Mouse (Mus musculus) CD4-positive, CD25-positive, alpha-beta regulatory T cell, adult 2 months (primary cell): ENCODE data around the gene Notum.
A peak's percentile ranks its signal among the peaks of the same experiment; 100 is the strongest.

ENCODE experiments used
- DNase-seq: peaks from one replicate; pipeline ENCODE4 v3.0.0-alpha.2; 2012; ENCODE audit warnings: low read depth, low spot score

The Notum gene

DNA sequence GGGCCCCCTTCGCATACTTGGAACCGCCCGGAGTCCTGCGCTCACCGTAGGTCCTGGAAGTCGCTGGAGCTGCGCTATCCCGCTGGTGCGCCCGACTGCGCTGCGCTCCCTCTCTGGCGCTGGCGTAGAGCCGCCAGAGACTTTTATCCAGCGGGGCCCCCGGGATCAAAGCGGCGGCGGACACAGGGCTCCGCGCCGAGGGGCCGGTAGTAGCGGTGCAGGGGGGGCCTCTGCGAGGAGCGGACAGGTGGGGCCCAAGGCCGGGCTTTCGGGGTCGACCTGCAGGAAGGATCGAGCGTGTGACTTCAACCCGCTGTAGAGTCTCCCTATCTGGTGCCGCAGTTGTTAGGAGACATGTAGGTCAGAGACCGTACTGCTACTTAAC is at the start of gene Notum:
Gene Notum, minus strand, starts transcription at position 100 of the 385 bp plus-strand sequence.
- DNase-seq, result no peak

DNA sequence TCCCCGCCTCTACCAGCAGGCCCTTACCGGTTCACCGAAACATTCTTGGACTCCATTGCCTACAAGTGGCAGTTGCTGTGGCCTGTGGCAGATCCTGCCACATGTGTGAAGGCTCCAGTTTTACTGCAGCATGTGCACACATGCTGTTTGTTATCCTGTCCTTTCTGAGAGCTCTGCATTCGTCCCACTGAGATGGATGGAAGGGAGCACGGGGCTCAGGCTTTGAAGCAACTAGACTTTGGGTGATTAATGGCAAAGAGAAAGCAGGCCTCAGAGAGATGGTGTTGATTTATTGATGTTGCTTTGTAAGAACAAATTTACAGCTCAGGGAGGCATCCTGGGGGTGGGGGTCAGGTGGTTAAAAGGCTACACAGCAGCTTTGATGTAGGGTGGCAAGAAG is 49.7 kb upstream of the Notum start:
- no peak for DNase-seq

DNA sequence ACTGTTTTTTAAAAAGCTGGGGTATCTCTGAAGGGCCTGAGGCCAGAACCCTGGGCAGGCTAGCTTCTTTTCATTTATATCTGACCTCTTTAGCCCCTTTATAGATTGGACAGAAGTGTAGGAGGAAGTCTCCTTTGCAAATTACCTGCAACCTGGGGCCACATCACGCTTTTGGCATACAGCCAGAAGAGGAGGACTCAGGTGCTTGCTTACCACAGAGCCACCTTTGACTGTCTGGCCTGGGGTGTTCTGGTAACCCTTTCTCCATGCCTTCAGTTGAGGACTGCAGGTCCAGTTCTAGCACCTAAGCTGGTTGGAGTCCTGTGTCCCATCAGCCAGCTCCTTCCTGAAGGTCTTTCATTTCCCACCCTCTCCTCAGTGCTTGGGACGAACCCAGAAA is 48.6 kb upstream of the Notum start:
- DNase-seq, result no peak

DNA sequence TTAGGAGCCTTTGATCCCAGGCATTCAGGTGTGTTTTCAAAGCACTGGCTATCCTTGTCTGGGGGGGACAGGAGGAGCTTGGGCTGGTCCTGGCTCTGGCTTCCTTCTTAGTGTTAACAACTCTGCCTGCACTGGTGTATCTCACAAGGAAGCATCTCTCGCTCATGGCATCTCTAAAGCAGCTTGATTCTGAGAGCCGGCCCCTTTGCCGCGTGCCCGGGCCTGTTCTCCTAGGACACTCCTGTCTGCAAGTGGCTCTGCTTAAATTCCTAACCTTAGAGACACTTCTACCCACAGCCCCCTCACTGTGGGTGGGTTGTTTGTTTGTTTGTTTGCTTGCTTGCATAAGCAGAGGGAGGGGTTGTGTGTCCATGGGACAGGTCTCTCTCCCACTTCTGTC is 47.0 kb upstream of the Notum start:
- DNase-seq, result no peak

DNA sequence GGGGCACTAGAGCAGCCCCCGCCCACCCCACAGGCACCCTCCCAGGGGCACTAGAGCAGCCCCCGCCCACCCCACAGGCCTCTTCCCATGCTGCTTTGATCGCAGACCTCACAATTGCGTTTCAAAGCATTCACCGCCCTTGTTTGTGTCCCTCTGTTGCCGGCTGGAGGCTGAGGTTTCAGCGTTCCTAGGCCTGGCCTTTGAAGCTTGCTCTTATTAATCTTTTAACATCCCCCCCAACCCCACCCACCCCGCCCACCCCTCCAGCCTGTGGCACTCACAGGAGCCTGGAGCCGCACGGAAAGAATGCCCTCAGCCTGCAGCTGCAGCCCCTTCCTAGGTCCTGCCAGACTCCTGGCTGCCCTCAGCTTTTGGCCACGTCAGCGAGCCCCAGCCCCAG is 46.2 kb upstream of the Notum start:
- no peak for DNase-seq

DNA sequence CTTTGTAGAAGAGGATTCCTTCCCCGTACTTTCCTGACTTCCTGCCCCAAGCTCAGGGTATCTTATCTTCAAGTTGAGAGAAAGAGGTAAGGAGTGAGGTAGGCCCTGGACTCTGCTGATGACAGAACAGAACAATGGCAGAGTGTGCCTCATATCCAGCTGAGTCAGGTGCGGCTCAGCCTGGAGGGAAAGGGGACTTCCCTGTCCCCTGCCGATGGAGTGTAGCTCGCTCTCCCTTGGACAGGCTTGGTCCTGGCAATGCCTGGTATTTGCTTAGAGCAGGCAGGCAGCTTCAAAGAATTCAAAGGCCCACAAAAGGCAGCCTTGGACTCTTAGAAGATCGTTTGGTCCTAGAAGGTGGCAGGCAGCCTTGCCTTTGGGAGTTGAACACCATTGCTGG is 45.1 kb upstream of the Notum start:
- DNase-seq, result no peak

DNA sequence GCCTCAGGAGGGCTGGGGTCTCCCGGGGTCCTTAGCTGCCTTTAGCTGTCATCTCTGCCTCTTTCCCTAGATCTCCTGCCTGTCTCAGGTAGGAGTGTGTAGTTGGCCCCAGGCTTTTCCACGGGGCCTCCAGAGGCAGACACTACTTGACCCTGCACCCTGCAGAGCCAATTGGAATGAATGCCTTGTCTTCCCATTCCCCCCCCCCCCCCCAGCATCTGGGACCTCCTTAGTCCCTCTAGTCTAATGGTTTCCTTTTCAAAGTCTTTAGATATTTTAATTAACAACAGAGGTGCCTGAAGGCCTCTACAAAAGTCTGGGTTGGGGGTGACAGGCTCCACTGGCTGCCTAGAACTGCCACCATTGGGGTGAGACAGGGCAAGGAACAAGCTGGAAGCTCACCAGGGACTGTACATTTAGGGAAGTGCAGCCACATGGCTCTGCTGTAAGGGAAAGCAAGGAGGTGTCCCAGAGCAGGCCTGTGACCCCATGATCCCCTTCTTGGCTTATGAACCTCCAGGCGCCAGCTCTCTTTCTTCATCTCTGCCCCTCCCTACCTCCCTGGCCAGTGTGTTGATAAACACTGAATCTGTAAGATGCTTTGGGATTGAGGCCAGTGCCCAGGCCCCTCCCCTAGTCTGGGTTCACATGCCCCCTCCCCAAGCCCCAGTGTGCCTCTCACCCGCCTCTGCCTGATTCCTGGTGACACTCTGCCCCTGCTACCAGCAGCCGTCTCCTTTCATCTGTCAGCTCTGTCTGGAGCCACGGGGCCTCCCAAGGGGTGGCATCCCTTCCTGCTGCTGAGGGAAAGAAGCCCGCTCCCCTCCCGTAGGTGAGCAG is 43.7 kb upstream of the Notum start:
- no peak for DNase-seq

DNA sequence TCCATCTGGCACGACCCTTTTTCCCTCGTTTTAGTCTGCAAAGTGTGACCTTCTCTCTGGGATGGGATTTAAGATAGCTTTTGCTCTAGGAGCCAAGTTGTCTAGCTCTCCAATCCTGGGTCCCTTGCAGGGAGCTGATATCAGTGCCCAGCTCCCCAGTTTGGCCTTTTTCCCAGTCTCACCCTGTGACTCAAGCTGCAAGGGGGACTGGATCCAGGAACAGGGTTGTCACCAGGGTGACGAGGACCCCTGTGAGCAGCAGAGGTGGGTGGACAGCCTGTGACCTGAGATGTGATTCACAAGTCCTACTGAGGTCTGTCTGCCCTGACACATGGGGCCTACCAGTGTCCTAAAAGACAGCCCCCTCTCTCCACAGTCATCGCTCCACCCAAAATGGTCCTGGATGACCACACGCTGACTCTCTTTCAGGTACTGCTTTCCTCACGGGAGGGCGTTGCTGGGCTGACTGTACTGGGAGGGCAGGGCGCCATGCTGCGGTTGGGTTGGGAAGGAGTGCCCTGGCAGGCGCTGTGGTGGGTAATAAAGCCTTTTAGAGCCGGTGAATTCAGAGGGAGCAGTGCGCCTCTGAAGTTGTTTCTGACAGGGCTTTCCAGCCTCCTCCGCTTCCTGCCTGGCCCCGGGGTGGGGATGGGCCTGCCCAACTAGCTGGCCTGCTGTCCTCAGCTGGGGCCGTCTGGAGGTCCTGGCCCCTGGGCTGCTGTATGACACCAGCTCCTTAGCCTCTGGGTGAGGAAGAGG is 42.9 kb upstream of the Notum start:
- DNase-seq, result no peak

DNA sequence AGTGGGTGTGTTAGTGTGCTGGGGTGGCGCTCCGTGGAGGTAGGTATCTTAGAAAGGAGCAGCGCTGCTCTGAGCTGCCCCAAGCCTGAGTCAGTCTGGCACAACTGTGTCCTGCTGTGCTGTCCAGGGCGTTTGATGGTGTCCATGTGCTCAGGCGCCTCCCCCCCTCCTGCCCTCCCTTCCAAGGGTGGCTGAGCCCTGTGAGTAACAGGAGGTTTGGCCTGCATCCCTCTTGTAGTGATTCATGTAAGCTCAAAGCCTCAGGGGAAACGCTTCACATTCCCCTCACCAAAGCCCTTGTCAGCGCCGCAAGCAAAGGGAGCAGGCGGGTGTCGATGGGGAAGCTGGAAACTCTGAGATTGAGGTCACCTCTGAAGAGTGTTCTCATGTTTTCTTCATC is 36.8 kb upstream of the Notum start:
- DNase-seq, result no peak

DNA sequence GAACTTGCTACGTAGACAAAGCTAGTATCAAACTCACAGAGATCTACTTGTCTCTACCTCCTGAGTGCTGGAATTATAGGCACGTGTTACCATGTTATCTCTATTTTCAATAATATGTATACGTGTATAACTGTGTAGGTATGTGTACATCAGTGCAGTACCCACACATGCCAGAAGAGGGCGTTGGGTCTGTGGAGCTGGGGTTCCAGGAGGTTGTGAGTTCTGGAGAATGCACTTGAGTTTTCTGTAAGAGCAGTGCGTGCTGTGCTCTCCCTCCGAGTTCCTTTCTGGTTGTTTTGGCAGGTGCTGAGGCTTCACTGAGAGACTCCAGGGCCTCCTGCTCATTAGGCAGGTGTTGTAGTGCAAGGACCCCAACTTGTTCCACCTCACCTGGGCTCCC is 35.6 kb upstream of the Notum start:
- peak; percentile 27 for DNase-seq

DNA sequence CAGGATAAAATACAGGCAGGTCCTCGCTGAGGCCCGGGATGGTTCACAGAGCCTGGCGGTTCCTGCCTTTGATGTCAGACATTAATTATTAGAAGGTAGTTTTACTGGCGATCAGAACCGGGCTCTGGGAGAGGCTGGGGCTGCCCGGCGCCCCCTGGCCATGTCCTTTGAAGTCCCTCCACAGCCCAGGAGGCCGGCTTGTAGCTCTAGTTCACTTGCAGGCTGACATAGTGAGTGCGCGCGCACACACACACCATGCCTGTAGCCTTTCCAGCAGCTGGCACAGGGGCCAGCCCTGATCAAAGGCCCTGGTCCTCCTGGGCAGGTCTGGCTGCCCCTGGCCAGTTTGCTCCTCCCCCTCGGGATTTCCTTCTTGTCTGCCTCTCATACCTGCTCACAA is 34.7 kb upstream of the Notum start:
- no peak for DNase-seq

DNA sequence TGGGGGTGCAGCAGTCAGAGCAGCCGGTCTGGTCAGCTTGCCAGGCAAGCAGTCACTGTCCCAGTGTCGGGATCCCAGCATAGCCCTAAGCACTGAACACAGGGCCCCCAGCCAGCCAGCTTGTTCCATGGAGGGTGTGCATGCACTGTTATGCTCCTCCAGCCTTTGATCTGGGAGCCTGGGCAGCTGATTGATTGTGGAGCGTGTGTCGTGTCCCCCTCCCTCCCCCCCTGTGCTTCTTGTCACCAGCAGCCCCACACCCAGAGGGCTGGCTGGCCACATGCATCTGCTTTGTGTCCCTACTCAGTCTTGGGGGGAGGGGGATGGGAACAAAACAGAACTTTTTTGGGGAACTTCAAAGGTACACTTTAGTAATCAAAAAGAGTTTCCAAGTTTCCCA is 34.2 kb upstream of the Notum start:
- DNase-seq, result no peak

DNA sequence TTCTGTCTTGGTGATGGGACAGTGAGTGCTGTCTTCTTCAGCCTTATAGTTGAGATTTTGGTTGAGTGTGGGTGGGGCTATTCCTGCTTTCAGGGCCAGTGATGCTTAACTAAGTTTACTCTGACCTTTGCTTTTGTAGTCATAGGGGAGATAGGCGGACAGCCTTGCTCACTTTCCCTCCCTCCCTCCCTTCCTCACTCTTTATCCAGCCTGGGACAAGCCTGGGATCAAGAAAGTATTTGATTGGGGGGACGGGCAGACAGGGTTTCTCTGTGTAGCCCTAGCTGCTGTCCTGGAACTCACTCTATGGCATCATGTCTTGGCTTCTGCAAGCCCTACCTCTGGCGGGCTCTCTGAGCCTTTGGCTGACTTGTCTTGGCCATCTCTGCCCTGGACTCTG is 32.5 kb upstream of the Notum start:
- DNase-seq, result no peak

DNA sequence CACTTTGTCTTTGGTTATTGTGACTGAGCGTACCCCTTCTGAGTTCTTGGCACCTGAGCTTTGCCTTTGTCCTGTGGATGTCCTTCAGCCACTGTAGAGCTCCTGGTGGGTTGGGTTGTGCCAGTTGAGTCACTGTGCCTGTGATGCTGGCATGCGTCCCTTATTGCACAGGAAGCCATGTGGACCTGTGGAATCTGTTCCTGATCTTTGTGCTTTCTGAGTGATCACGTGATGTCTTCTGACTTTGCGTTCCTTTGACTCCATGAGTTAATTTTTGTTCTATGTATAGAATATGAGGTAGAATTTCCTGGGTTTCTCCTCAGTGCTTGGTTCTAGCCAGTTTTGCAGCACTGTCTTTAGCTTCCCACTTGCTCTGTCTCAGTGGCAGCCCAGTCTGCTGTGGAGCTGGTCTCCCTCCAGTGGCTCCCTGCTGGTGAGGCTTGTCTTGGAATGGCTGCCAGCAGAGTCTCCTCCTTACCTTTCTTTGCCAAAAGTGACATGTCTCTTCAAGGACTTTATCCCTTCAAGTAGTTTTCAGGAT is 31.6 kb upstream of the Notum start:
- no peak for DNase-seq

DNA sequence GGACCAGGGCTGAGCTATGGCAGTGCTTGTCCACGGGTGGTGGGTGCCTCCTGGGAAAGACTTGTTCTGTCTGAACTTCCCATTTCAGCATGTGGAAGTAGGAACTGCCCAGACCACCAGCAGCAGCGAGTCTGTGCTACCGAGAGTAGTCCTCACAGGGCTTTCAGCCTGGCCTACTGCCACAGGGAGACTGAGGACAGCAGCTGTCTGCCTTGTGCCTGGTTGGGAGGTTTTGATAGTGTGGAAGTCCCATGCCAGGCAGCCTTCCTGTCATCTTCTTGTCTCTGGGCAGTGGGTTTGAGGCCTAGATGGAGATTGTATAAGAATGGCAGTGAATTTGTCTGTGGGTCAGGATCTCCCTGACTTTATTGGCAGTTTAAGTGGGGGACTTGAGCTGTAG is 28.4 kb upstream of the Notum start:
- DNase-seq, result no peak

DNA sequence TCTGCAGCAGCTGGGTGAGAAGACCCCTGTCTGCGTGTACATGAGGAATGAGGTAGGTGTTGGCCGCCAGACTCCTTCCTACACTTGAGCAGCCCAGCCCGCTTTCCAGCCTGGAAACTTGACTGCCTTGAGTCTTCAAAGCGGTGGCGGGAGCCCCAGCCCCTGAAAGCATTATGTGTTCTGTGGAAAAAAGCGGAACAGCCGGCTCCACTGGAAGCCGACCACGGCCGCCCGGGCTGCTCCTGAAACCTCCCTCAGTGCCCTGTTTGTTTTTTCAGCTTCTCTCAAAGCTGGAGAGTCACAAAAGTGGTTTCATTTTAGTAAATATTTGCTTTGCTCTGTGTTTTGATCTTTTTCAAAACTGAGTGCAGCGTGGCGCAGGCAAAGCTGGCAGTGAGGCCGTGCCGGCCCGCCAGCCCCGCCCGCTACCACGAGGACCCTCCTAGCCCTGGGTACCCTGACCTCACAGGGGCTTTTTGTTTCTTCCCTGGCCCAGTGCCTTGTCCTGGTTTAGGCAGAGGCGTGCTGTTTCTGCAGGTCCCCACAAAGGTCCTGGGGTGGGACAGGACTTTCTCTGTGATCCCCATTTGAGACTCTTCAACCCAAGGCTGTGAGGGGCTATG is 25.8 kb upstream of the Notum start:
- no peak for DNase-seq

DNA sequence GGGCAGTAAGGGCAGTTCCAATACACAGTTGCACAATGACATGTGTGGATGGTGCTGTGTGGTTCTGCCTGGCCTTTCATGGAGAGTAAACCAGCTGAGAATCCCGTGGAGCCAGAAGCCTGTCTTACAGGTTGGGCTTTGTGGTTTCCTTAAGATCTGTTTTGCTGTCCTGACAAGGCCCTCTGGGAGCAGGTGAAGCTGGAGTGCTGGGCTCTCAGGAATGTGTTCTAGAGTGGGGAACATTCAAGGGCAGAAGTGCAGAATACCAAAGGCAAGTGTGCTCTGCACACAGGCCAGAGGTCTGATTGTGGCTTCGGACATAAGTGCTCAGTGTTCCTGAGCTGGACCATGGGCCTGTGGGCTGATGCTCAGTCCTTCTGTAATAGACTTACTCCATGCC is 23.7 kb upstream of the Notum start:
- DNase-seq, result no peak

DNA sequence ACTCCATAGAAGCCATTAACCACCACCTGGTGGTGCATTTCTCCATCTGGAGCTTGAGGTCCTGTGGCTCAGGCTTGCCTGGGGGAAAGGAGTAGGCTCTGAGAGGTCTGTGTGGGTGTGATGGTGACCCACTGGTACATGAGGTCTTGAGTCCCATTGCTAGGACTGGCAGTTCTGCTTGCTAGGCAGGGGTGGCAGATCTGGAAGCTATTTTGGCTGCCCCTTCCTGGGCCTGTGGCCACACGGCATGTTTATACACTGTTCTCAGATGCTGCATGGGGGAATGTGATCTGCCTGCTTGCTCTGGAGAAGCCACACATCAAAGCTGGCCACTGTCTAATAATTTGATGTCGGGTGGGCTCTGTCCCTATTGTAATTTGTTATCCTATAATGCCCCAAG is 23.1 kb upstream of the Notum start:
- DNase-seq, result no peak

DNA sequence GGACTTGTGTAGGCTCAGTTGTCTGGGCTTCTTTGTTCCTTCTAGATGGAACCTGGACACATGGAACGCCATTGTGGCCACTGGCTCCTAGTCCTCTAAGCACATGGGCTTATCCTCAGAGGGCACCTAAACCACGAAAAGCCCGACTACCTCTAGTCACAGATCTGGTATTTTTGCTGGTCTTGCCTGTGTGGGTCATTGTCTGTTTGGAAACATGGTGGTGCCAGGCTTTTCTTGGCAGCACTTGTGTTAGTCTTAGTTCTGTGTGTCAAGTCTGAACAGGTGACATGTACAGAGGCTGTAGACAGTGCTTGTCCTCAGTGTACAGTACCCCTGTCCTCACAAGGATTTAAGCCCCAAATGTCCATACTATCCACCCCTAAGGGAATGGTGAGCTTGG is 22.6 kb upstream of the Notum start:
- DNase-seq, result no peak

DNA sequence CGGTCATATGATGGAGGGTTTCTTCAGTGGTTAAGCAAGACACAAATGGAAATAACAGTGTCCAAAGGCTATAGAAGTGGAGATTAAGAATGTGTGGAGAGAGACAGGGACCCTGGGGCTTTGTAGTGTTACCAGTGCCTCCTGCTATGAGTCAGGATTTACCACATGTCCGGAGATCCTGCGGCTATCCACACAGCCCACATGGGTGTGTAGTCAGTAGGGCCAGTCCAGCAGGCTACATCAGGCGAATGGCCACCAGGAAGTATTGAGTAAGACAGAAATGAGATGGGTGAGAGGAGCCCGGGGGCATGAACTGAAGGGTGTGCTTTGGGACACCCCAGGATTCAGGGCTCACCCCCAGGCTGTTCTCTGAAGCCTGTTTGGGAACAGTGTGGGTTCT is 21.7 kb upstream of the Notum start:
- no peak for DNase-seq

DNA sequence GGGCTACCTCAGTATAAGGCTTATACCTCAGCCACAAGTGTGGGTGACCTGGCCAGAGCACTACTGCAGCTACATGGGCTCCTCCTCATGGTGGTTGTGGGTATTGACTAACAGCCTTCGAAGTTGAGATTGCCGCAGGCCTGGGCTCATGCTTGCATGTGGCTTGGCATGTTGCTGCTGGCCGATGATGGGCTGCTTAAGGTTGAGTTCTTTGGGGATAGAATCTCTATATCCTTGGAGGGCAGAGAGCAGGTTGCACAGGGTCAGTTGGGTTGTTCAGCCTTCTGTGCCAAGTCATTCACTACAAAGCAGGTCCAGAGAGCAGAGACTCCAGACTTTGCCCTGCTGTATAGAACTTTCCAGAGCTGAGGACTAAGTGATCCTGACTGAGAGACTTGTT is 18.9 kb upstream of the Notum start:
- peak; percentile 57 for DNase-seq

DNA sequence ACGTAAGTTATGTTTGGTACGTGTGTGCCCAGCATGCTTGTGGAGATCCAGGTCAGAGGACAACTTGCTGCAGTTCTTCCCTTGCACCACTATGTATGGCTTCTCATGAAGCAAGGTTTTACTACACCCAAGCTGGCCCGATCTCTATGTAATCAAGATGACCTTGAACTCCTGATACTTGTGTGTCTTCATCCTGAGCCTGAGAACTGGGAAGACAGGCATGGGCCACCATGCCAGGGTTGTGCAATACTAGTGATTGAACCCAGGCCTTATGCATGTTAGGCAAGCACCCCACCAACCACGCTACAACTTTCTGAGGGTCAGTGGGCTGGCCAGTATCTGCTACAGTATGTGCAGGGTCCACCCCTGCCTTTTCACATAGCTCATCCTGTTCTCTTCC is 16.0 kb upstream of the Notum start:
- no peak for DNase-seq

DNA sequence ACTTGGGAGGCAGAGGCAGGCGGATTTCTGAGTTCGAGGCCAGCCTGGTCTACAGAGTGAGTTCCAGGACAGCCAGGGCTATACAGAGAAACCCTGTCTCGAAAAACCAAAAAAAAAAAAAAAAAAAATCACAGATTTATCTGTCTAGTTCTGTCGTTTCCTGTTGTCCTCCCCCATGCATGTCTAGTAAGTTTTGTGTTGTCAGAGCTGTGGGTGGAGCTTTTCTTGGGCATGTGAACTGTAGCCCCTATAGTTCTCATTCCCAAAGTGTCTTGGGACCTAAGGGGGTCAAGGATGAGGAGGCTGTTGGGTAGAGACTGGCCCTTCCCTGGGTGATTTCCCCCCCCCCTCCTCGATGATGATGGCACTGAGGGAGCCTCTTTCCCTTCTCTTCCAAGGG is 14.9 kb upstream of the Notum start:
- peak; percentile 41 for DNase-seq
